Mouse (Mus musculus) ovary, postnatal 36 days (tissue): ENCODE data around the gene Tmem54.

Experiments used
- DNase-seq: peaks from one replicate; pipeline ENCODE4 v3.0.0; 2022; ENCODE audit warnings: low spot score, mixed read lengths

Gene Tmem54

GRCm38 (mm10) chr4:129157541-129157940 is 52.2 kb downstream of the Tmem54 start:
- DNase-seq: no peak

GRCm38 (mm10) chr4:129158549-129158948 is 53.2 kb downstream of the Tmem54 start:
- DNase-seq: no peak

GRCm38 (mm10) chr4:129161076-129161475 is 55.7 kb downstream of the Tmem54 start:
- no peak for DNase-seq
